Mouse (Mus musculus): ENCODE measurements around the gene AW146154. TPM values are rescaled to one million over a fixed set of nuclear protein-coding genes. Genes with fewer than 3 reads are reported as not detected.
"Not testable (repeated sequence)": the region's sequence is repeated elsewhere in the genome, so short reads cannot be mapped to it uniquely, and the experiment has no call there.

Gene AW146154
- 1 to 10 TPM; 5.1 to 6.0 TPM for total RNA-seq (2021)

DNA sequence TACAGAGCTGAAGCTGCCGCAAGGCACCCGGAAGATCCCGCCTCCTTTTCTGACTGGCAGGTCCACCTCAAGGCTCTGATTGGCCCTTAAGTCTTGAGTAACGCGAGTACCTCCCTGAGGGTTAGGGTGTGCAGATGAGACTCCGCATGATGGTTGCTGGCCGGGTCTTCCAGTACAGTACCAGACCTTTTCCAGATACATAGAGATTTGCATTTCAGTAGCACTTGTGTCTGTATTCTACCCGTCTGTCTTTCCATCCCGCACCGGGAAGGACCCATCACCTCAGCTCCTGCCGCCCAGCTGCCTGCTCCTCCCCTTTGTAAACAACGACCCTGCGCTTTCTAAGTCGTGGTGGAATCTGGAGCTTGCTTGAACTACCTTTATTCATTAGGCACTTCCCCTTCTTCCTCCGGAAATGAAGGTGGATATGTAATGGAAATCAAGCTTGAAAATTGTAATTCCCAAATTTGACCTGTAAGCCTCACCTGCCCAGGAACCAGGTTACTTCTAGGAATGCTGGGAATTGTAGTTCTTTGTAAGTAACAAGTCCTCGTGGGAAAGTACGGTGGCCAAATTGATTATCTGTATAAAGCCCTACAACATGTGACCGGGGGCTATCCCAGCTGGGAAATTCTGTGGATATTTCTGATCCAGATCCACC, at the start of gene AW146154, which contains the start of gene Gm20449:
Gene AW146154 (minus strand): TSS at position 502 of the 661 bp plus-strand sequence.
Gene Gm20449 (minus strand): TSS at position 29 of the 661 bp plus-strand sequence.
- DNase-seq, result peak; percentile 98

DNA sequence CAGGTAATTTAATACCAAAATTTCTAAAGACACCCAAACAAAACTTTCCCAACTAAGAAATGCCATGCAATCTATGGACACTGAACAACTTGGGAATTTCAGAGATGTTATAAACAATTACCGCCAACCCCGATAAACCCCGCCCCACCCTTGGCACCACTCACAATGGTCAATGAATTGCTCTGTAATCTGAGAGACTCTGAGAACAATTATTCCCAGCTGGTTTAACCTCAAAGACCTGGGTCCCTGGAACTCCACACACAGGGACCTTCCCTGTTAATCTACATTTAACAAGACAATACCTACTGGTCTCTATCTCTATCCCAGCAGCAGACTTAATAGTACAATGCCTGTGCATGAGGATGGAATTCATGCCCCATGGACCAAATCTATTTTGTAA, 13.0 kb upstream of the AW146154 start:
- no peak for DNase-seq

GRCm38 (mm10) chr7:41512207-41512606, 12.5 kb upstream of the AW146154 start:
- no peak for DNase-seq

- no peak for DNase-seq
Measured at GRCm38 (mm10) chr7:41502402-41502801, 2.7 kb upstream of the AW146154 start.

DNA sequence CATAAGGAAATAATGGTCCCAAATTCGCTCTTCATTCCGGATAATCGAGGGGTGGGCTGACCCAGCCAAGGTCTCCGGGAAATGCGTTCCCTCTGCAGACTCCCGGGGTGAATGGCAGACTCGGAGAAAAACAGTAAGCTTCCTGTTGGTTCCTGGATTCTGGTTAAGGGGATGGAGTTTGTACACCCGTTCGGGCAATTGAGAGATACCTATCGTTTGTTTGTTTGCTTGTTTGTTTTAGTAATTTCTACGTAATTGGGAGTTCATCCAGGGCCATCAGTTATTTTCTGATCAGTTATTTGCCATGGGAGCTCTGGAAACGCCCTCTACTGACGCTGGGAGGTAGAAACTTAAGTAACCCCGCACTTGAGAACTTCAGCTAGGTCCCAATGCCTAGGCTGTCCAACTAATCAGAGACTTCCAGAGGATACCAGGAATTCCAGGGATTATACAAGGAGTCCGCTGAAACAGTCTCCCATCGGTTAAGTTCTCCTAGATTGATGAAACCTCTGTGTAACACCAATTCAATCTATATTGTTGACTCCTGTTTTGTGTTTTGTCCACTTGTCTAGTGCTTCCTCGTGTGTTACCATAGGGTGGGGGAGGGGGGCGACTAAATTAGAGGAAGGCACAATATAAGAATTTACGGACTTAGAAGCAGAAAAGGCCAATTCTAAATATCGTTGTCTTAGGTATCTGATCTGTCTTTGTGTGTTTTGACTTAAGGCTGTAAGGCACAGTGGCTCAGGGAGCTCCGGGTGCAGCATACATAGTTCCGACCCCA, 653 bp upstream of the AW146154 start:
- DNase-seq, result peak; percentile 56

GRCm38 (mm10) chr7:41499018-41499388, 687 bp downstream of the AW146154 start:
- not testable (repeated sequence) for DNase-seq

DNA sequence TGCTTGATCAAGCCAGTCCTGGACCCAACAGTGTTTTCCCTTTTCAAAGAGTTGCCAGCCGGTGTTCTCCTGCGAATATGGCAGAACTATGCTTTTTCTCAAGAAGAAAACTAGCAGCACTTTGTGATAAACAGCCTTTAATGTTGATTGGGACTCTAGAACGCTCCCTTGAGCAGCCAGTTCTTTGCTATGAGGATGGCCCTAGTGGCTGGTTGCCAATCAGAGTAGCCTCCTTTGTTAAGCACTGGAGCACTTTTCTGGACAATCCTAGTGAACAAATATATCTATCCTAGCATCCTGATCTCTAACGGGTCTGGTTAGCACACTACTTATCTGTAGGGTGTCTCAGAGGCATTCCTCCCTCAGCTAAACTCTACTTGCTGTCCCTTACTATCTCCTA, 1.2 kb downstream of the AW146154 start:
- peak; percentile 18 for DNase-seq

DNA sequence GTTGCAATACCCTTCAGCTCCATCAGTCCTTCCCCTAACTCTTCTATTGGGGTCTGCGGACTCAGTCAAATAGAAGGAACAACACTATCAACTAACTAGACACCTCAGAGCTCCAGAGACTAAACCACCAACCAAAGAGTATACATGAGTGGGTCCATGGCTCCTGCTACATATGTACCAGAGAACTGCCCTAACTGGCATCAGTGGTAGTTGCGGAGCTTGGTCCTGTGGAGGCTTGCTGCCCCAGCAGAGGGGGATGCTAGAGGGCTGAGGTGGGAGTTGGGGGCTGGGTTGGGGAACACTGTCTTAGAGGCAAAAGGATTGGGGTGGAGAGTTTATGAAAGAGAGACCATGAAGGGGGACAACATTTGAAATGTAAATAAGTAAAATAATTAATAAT, 1.8 kb downstream of the AW146154 start:
- DNase-seq, result no peak

DNA sequence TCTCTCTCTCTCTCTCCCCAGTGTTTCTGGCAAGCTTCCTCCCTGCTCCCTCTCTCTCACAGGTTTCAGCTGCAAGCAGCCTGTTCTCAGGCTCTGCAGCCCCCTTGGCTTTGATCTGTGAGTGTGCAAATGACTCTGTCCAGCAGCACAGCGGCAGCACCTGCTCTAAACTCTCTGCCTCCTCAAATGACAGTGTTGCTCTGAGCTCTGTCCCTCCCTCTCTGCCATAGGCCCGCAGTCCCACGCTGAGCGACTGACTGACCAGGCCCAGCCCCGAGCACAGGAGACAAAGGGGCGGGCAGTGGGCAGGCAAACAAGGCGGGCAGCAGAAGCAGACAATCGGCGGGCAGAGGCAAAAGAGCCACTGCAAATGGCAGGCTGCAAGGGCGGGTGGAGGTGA, 47.8 kb downstream of the AW146154 start:
- DNase-seq, result no peak

DNA sequence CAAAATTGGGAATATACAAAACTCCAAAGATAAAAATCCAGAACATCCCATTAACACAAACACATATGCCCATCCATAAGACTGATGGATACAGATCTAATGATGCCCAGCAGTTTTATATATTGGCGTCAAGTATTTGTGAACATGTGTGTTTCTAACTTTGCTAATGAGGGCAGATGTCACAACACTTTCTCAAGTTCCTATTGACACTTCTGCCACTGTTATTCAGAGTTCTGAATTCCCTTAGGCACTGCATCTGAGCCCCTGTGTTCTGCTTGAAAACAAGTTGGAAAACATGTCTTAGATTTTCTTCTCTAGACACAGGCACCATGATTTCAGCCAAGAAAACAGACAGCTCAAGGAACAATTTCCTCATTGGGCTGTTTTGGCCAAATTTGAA, 51.1 kb downstream of the AW146154 start, which contains the start of gene Vmn2r57:
Gene Vmn2r57 (minus strand): TSS at position 101 of the 400 bp plus-strand sequence.
- DNase-seq, result not testable (repeated sequence)

Other genes with a start within 250 kb of the AW146154 start
- gene AI987944, start 106.5 kb downstream of the AW146154 start, total RNA-seq (2021), result 1 to 10 TPM; 8.2 to 8.6 TPM
- gene Vmn2r57, start 51.2 kb downstream of the AW146154 start, total RNA-seq (2021), result under 1 TPM; 0.07 to 0.09 TPM
- gene Gm20449, start 473 bp downstream of the AW146154 start, total RNA-seq (2021), result under 1 TPM; 0.12 to 0.23 TPM
- not detected for gene Gm6871, start 73.8 kb upstream of the AW146154 start, total RNA-seq (2021)
- gene 2610021A01Rik, start 99.3 kb upstream of the AW146154 start, total RNA-seq (2021), result 10 to 100 TPM; 10.9 to 11.6 TPM
- gene Zfp788, start 133.3 kb upstream of the AW146154 start, total RNA-seq (2021), result 10 to 100 TPM in 1 of 2 experiments, 1 to 10 TPM in 1; 8.6 to 11.3 TPM

All from heart, postnatal 4 days (tissue).